Mouse (Mus musculus) forebrain, embryonic 11.5 days (tissue): ENCODE results near the gene Zfp385b. TPM values are rescaled to one million over a fixed set of nuclear protein-coding genes. Genes with fewer than 3 reads are reported as not detected.

Source experiments
- ATAC-seq: fragments of 200-750 bp; cut with Nextera tagmentation; replicated peaks from 2 replicates; pipeline ENCODE4 v1.8.0; 2017; ENCODE audit warnings: moderate TSS enrichment; ENCODE audit not compliant: low FRiP score
- DNase-seq: peaks from one replicate; pipeline ENCODE4 v3.0.0-alpha.2; 2017; ENCODE audit warnings: low spot score
- H3K27ac ChIP-seq: fragments of 300-500 bp; sonication (generic); 2 replicates; pipeline ENCODE4 v1.5.1; 2014; ENCODE audit warnings: low read depth, low read length
- H3K27me3 ChIP-seq: fragments of 300-500 bp; sonication (generic); 2 replicates; pipeline ENCODE4 v1.6.1; 2014; ENCODE audit warnings: mild to moderate bottlenecking, low read length, mixed read lengths; ENCODE audit not compliant: control insufficient read depth, insufficient read depth
- H3K36me3 ChIP-seq: fragments of 300-500 bp; sonication (generic); 2 replicates; pipeline ENCODE4 v1.6.1; 2014; ENCODE audit warnings: mild to moderate bottlenecking, low read length, moderate library complexity, mixed read lengths; ENCODE audit not compliant: control insufficient read depth, insufficient read depth
- H3K4me1 ChIP-seq: fragments of 300-500 bp; sonication (generic); replicated peaks from 2 replicates; pipeline ENCODE4 v1.6.1; 2014; ENCODE audit warnings: low read length, mixed read lengths; ENCODE audit not compliant: control insufficient read depth, insufficient read depth
- H3K4me2 ChIP-seq: fragments of 300-500 bp; sonication (generic); 2 replicates; pipeline ENCODE4 v1.6.1; 2014; ENCODE audit warnings: low read depth, mild to moderate bottlenecking, low read length, moderate library complexity, mixed read lengths; ENCODE audit not compliant: severe bottlenecking
- H3K4me3 ChIP-seq: fragments of 300-500 bp; sonication (generic); 2 replicates; pipeline ENCODE4 v1.5.1; 2014; ENCODE audit warnings: low read depth, low read length
- H3K9ac ChIP-seq: fragments of 300-500 bp; sonication (generic); 2 replicates; pipeline ENCODE4 v1.6.1; 2014; ENCODE audit warnings: low read length
- H3K9me3 ChIP-seq: fragments of 300-500 bp; sonication (generic); 2 replicates; pipeline ENCODE4 v1.6.1; 2016; ENCODE audit warnings: low read length, mixed read lengths; ENCODE audit not compliant: control insufficient read depth
- WGBS: fragments of 180-500 bp; shearing (Covaris S2); extraction: QIAGEN DNeasy Blood & Tissue Kit; methylation state at CpG from one replicate; pipeline ENCODE4 v1.1.7; 2014; 5-methylcytosine and 5-hydroxymethylcytosine counted together
- polyA plus RNA-seq: library from polyadenylated mRNA; unstranded; fragments of >200 nt; fragmentation: Nextera tagmentation; extraction: Ambion mirVana; gene quantifications from 2 replicates; pipeline ENCODE4 v1.2.1, GENCODE M21; 2014

Gene Zfp385b
- 1.0 and 1.6 TPM in 2 replicates for polyA plus RNA-seq

DNA sequence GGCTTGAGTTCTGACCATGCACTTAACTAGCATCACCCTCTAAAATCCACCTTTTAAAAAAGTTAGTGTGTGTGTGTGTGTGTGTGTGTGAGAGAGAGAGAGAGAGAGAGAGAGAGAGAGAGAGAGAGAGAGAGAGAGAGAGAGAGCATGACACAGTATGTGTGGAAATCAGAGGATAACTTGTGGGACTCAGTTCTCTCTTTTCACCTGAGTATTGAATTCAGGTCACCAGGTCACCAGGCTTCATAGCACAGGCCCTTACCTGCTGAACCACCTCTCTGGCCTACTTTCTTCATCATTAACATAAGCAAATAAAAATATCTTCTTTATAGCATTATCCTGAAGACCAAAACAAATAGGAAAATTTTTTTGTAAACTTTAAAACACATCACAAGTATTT, at the start of gene Zfp385b:
Gene Zfp385b, minus strand, starts transcription at position 101 of the 400 bp plus-strand sequence.
- Histone ChIP-seq H3K9me3 (no peaks in the 10 kb centered on the region), H3K4me2 (no peak within 1 kb of the TSS), H3K27ac (no peak within 1 kb of the TSS), H3K4me1 (0 out of 2 replicates have a peak, but pooled peaks cover 4% of the 10 kb centered on the region), H3K9ac (no peak within 1 kb of the TSS), H3K4me3 (no peak within 1 kb of the TSS), H3K36me3 (no peaks in the 10 kb centered on the region), H3K27me3 (peaks cover 18% of the 10 kb centered on the region)
- DNase-seq (no peak), ATAC-seq (no peak)

DNA sequence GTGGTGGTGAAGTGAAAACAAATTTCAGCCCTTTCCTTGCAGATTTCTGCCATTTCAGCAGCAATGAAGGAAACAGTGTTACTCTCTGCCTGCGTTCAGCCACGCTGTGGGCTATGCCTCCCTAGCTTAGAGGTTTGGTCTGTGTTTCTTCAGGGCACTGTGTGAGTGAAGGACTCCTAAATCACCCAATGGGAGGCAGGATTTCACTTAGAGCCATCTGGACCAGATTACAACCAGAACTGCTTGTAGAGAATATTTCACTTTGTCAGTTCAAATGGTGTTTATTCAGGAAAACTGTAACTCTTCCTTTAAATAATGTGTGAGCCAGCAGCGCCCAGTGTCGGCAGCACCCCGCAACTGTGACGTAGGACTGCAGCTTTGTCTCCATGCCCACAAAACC, 44.5 kb upstream of the Zfp385b start:
- Histone ChIP-seq H3K9ac (no peak overlapping the region), H3K27ac (no peak overlapping the region), H3K4me2 (no peak overlapping the region), H3K9me3 (no peaks in the 10 kb centered on the region), H3K4me3 (no peak overlapping the region), H3K4me1 (no peaks in the 10 kb centered on the region), H3K27me3 (no peaks in the 10 kb centered on the region), H3K36me3 (no peaks in the 10 kb centered on the region)
- ATAC-seq = no peak
- 84% methylated on average over 6 of the region's 6 CpGs for WGBS
- DNase-seq = no peak

DNA sequence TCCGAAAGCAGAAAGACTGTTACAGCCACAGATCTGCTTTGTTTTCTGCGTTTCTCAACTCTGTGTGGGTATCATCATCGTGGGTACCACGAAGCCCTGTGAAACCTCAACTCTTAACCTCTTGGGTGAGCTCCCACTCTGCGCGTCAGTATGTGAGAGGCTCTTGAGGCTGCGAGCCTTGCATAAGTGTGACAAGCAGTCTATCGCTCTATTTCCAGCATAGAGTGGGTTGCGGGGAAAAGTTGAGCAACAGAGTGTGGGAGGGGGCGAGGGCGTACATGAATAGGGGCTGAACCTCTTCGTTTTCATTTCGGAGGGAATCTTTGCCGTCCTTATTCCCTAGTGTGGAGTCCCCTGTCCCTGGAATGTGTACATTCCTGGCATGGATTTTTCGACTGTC, 44.1 kb upstream of the Zfp385b start:
- no peak overlapping the region for H3K27ac ChIP-seq
- H3K4me3 ChIP-seq = no peak overlapping the region
- H3K9ac ChIP-seq = no peak overlapping the region
- WGBS = 83% methylated on average over 15 of the region's 15 CpGs
- no peaks in the 10 kb centered on the region for H3K27me3 ChIP-seq
- no peak overlapping the region for H3K4me2 ChIP-seq
- no peaks in the 10 kb centered on the region for H3K4me1 ChIP-seq
- no peak for DNase-seq
- no peaks in the 10 kb centered on the region for H3K9me3 ChIP-seq
- H3K36me3 ChIP-seq = no peaks in the 10 kb centered on the region
- no peak for ATAC-seq

DNA sequence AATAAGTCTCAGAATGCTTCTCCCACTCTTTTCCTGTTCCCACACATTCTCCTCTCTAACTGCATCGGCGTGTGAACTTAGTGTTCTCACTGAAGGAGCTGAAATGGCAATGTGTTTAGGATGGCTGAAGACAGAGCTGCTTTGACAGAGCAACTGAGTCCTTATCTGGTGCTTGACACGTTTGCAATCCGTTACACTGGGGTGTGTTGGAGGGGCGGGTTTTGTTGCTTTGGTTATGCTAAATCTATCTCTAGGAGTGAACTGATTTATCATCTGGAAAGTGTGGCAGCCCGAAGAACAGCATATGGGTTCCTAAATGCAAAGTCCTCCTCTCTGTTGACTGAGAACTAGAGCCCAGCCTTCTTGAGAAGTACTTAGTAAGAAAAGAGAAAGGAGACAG, 22.0 kb upstream of the Zfp385b start:
- no peaks in the 10 kb centered on the region for H3K36me3 ChIP-seq

DNA sequence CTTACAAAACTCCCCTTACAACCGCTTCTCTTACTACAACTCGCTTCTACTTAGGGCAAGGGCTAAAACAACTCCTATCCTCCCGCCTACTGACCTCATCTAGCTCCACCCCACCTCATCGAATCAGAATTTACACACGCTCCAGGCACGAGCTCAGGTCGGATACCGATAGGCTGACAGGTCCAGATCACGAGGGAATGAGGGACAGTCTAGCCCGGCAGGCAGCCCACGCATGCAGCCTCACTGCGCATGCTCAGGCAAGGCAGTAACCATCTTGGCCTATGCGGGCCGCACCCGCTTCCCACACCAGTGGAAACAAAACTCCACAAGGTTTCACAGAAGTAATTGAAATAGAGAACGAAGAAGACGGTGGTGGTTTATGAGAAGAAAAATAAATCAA, 20.1 kb upstream of the Zfp385b start:
- Histone ChIP-seq H3K27me3 (no peaks in the 10 kb centered on the region), H3K4me2 (no peak overlapping the region), H3K36me3 (no peaks in the 10 kb centered on the region), H3K27ac (no peak overlapping the region), H3K4me1 (no peaks in the 10 kb centered on the region), H3K9ac (no peak overlapping the region), H3K9me3 (no peaks in the 10 kb centered on the region), H3K4me3 (no peak overlapping the region)
- ATAC-seq = no peak
- no peak for DNase-seq
- 90% methylated on average over 17 of the region's 17 CpGs for WGBS

More for the DNA sequence above, 22.0 kb upstream of the Zfp385b start:
- WGBS = 81% methylated on average over 6 of the region's 6 CpGs
- DNase-seq = no peak
- H3K27me3 ChIP-seq = no peaks in the 10 kb centered on the region
- no peaks in the 10 kb centered on the region for H3K4me1 ChIP-seq
- no peak overlapping the region for H3K9ac ChIP-seq
- no peak for ATAC-seq
- H3K9me3 ChIP-seq = no peaks in the 10 kb centered on the region
- H3K4me2 ChIP-seq = no peak overlapping the region
- no peak overlapping the region for H3K27ac ChIP-seq
- H3K4me3 ChIP-seq = no peak overlapping the region

DNA sequence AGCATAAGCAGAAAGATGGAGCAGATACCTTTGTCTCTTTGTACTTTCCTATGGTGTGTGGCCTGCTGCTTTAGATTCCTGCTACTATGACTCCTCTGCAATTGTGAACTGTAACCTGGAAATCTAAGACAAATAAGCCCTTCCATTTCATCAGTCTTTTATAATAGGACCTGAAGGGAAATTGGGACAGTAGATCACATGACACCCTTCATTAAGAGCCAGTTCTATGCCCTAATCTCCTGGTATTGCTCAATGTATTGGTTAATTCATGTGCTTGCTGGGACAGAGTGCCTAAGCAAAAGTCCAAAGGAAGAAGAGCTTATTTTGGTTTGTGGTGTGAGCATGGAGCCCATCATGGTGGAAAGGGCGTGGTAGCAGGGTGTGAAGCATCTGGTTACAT, 19.2 kb upstream of the Zfp385b start:
- H3K27ac ChIP-seq = no peak overlapping the region
- H3K4me3 ChIP-seq = no peak overlapping the region
- H3K36me3 ChIP-seq = no peaks in the 10 kb centered on the region
- H3K27me3 ChIP-seq = no peaks in the 10 kb centered on the region
- H3K9ac ChIP-seq = no peak overlapping the region
- ATAC-seq = no peak
- no peaks in the 10 kb centered on the region for H3K9me3 ChIP-seq
- H3K4me1 ChIP-seq = no peaks in the 10 kb centered on the region
- no peak for DNase-seq
- H3K4me2 ChIP-seq = no peak overlapping the region
- 92% methylated on average over 1 of the region's 1 CpGs for WGBS

DNA sequence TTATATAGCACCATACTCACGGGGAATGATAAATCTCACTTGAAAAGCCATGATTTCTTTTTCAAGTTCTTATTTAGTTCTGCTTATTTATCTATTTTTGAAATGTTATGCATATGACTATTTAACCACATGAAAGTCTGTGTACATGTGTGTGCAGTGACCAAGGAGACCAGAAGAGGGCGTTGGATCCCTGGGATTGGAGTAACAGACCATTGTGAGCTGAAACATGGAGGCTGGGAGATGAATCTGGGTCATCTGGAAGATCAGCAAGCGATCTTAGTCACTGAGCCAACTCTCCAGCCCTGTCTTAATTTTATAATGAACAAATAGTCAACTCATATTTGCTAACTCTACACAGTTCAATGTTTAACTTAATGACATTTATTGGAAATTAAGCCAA, 16.3 kb upstream of the Zfp385b start:
- Histone ChIP-seq H3K4me2 (no peak overlapping the region), H3K4me3 (no peak overlapping the region), H3K36me3 (no peaks in the 10 kb centered on the region), H3K4me1 (no peaks in the 10 kb centered on the region), H3K9ac (no peak overlapping the region), H3K9me3 (no peaks in the 10 kb centered on the region), H3K27me3 (no peaks in the 10 kb centered on the region), H3K27ac (no peak overlapping the region)
- 63% methylated on average over 3 of the region's 3 CpGs for WGBS
- ATAC-seq (no peak), DNase-seq (no peak)

DNA sequence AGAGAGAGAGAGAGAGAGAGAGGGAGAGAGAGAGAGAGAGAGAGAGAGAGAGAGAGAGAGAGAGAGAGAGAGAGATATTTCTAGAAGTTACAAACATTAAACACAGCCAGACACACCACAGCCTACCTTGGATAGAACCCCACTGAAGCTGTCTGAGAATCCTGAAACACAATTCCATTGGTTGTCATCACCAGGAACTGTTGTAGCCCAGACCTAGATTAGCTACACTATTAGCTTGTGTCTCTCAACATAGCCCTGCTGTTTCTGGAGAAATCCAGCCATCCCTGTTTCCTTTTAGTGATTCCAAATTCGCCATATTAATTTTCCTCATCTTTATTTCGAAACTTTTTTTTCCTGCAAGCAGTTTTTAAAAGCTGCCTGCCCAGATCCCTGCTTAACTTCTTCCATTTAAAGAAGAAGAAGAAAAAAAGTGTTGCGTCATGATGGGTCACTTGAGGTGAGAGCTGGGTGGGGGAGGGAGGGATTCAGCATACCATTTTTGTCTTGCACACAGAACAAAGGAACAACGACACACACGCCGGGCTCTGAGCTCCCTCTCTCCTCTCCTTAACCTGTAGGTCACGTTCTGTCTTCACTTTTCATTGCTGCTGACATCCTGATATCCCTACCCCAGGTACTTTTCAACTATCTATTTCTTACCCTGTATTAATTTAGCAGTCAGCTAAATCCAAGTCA, 6.8 kb upstream of the Zfp385b start:
- 52% methylated on average over 7 of the region's 7 CpGs for WGBS
- H3K9ac ChIP-seq = no peak overlapping the region
- no peak for DNase-seq

DNA sequence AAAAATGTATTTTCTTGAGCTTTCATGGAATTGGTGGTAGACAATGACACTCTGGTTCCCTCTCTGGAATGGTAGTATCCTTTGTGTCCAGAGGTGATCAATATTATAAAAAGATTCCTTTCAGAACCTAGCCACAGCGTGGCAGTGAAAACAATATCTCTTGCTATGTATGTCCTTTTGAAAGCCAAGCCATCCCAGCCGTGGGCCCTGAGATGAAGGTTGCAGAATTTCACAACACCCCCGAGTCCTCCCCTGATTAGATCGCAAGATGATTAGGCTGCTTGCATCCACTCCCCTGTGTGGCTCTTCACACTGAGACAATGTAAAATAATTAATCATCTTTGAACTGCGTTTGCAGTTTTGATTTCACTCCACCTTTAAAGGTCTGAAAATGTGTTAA, 3.6 kb upstream of the Zfp385b start:
- no peak overlapping the region for H3K4me3 ChIP-seq
- H3K36me3 ChIP-seq = no peaks in the 10 kb centered on the region
- no peaks in the 10 kb centered on the region for H3K9me3 ChIP-seq
- no peaks in the 10 kb centered on the region for H3K27me3 ChIP-seq
- no peak overlapping the region for H3K4me2 ChIP-seq
- H3K4me1 ChIP-seq = no peaks in the 10 kb centered on the region
- no peak overlapping the region for H3K9ac ChIP-seq
- WGBS = 94% methylated on average over 5 of the region's 5 CpGs
- no peak overlapping the region for H3K27ac ChIP-seq
- DNase-seq = no peak
- no peak for ATAC-seq

More for the DNA sequence above, 6.8 kb upstream of the Zfp385b start:
- H3K36me3 ChIP-seq = no peaks in the 10 kb centered on the region
- H3K27ac ChIP-seq = no peak overlapping the region
- H3K27me3 ChIP-seq = no peaks in the 10 kb centered on the region
- H3K4me3 ChIP-seq = no peak overlapping the region
- no peak for ATAC-seq
- no peaks in the 10 kb centered on the region for H3K4me1 ChIP-seq
- H3K9me3 ChIP-seq = no peaks in the 10 kb centered on the region
- no peak overlapping the region for H3K4me2 ChIP-seq
